Mouse (Mus musculus): ENCODE results near the gene Kcnk1. TPM values are rescaled to one million over a fixed set of nuclear protein-coding genes. Genes with fewer than 3 reads are reported as not detected.

Kcnk1 gene
- 0.36 to 0.51 TPM (median 0.42 TPM) in 3 of 4 replicates, not detected in the other for total RNA-seq (2023; ENCODE audit: inconsistent age)

DNA sequence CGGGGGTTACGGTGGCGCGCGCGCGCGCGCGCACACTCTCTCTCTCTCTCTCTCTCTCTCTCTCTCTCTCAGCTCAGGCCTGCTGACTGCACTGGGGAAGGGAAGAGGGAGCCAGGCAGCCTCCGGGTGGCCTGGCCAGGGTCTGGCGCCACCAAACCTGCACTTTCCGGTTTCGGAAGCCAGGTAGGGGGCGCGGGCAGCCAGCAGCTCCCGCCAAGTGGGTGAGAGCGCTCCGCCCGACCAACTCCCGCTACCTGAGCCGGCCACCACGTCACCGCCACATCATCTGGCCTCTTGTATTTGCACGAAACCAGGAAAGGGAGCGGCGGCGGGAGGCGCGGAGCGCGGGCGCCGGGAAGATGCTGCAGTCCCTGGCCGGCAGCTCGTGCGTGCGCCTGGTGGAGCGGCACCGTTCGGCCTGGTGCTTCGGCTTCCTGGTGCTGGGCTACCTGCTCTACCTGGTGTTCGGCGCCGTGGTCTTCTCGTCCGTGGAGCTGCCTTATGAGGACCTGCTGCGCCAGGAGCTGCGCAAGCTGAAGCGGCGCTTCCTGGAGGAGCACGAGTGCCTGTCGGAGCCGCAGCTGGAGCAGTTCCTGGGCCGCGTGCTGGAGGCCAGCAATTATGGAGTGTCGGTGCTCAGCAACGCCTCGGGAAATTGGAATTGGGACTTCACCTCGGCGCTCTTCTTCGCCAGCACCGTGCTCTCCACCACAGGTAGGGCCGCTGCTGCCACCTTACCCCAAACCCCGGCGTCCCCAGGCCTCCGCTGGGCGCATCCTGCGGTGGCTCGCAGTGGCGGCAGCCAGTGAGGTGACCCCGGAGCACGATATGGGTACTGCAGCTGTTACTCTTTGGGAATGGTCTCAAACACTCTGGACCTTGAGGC lies at the start of gene Kcnk1:
Kcnk1 (plus strand) TSS at position 70 of the 886 bp plus-strand sequence.

Other genes starting within 250 kb of the Kcnk1 start
- gene Pcnx2, start 96.9 kb upstream of the Kcnk1 start, total RNA-seq (2023; ENCODE audit: inconsistent age): not detected in 4 replicates
- gene Map3k21, start 84.7 kb upstream of the Kcnk1 start, total RNA-seq (2023; ENCODE audit: inconsistent age): not detected in 4 replicates

All from B cell, adult (primary cell).